Mouse (Mus musculus): Measurements from ENCODE around the gene Vmn2r114.
"Not testable (repeated sequence)": the region's sequence is repeated elsewhere in the genome, so short reads cannot be mapped to it uniquely, and the experiment has no call there.

The Vmn2r114 gene

DNA sequence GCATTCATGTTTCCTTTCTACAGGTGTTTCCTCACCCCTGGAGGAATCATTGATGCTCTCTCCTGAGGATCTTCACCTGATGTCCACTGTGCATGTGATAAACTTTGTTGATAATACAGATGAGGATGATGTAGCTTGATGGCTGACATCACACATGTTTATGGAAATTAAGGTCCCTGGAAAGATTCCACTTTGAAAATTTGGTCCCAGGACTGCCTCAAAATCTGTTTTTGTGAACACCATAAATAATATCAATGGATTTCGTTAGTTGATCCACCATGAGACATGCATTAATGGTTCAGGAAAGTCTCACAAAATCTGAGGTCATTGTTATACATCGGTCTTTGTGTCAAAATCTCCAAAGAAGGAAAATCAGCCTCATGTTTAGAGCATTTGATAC, at the start of gene Vmn2r114:
Vmn2r114 (minus strand) TSS at position 101 of the 400 bp plus-strand sequence.
- DNase-seq (ENCODE audit: low spot score): not testable (repeated sequence)

DNA sequence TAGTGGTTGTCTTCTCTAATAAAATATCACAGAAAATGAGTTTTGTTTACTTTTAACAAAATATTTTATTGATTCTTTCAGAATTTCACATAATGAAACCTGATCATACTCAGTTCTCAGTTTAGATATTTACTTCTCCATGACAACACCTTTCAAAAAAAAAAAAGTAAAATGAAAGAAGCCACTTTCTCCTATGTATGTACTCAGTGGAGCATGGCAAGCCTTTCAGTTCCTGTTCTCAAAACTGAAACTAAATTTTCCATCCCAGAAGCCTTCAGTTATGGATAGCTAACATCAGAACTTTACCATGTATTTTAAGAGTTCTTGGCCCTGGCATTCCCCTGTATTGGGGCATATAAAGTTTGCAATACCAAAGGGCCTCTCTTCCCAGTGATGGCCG, 39.3 kb upstream of the Vmn2r114 start:
- no peak for DNase-seq (ENCODE audit: low spot score)

DNA sequence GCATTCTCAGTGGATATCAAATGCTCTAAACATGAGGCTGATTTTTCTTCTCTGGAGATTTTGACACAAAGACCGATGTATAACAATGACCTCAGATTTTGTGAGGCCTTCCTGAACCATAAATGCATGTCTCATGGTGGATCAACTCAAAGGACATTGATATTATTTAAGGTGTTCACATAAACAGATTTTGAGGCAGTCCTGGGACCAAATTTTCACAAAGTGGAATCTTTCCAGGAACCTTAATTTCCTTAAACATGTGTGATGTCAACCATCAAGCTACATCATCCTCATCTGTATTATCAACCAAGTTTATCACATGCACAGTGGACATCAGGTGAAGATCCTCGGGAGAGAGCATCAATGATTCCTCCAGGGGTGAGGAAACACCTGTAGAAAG, 31.1 kb upstream of the Vmn2r114 start, which contains the start of gene Vmn2r115:
Vmn2r115 (plus strand) TSS at position 301 of the 400 bp plus-strand sequence.
- DNase-seq (ENCODE audit: low spot score): not testable (repeated sequence)

DNA sequence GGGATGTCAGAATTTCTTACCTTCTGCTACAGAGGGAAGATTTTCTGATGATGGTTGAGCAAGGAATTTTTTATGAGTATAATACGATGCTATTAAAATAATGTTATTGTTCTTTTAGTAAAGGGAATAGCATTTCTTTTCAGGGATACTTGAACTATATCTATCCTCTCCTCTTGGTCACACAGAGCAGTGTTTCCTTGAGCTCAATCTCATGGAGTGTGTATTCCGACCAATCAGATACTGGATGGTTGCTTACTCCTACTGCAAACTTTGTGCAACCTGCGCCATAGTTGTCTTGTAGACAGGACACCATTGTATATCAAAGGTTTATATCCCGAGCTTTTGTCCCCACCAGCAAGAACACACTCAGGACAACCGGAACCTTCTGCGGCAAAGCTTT, 18.3 kb upstream of the Vmn2r114 start:
- no peak for DNase-seq (ENCODE audit: low spot score)

All from testis, postnatal 10 days (tissue).